Mouse (Mus musculus): Measurements from ENCODE around the gene Ube2k.

GRCm38 (mm10) chr5:65624340-65624739 lies 87.3 kb downstream of the Ube2k start:
- TF ChIP-seq CTCF (IDR thresholded peaks at IDR 0.05; ENCODE audit: extremely low read depth, insufficient read depth, low read length) (no peak), POLR2A (IDR thresholded peaks at IDR 0.05; ENCODE audit: extremely low read depth, insufficient read depth, low read length) (no peak)
